Mouse (Mus musculus) embryonic facial prominence, embryonic 10.5 days (tissue): ENCODE results near the gene Cebpg. TPM values are rescaled to one million over a fixed set of nuclear protein-coding genes. Genes with fewer than 3 reads are reported as not detected.

ENCODE experiments used
- DNase-seq: peaks from one replicate; pipeline ENCODE4 v3.0.0-alpha.2; 2017; ENCODE audit warnings: low spot score
- H3K27ac ChIP-seq: fragments of 300-500 bp; sonication (generic); replicated peaks from 2 replicates; pipeline ENCODE4 v1.5.1; 2016; ENCODE audit warnings: mild to moderate bottlenecking
- H3K27me3 ChIP-seq: fragments of 300-500 bp; sonication (generic); replicated peaks from 2 replicates; pipeline ENCODE4 v1.6.1; 2016; ENCODE audit warnings: low read depth, mild to moderate bottlenecking; ENCODE audit not compliant: poor library complexity, severe bottlenecking
- H3K36me3 ChIP-seq: fragments of 300-500 bp; sonication (generic); replicated peaks from 2 replicates; pipeline ENCODE4 v1.6.1; 2016; ENCODE audit warnings: mild to moderate bottlenecking, moderate library complexity
- H3K4me1 ChIP-seq: fragments of 300-500 bp; sonication (generic); 2 replicates; pipeline ENCODE4 v1.6.1; 2016
- H3K4me3 ChIP-seq: fragments of 300-500 bp; sonication (generic); 2 replicates; pipeline ENCODE4 v1.5.1; 2016; ENCODE audit warnings: mild to moderate bottlenecking, moderate library complexity
- H3K9me3 ChIP-seq: fragments of 300-500 bp; sonication (generic); 2 replicates; pipeline ENCODE4 v1.6.1; 2016; ENCODE audit warnings: mild to moderate bottlenecking
- WGBS: fragments of 180-500 bp; shearing (Covaris S2); methylation state at CpG from one replicate; pipeline ENCODE4 v1.1.7; 2016; 5-methylcytosine and 5-hydroxymethylcytosine counted together
- polyA plus RNA-seq: library from polyadenylated mRNA; unstranded; fragments of >200 nt; fragmentation: Nextera tagmentation; extraction: Ambion mirVana; gene quantifications from 2 replicates; pipeline ENCODE4 v1.2.1, GENCODE M21; 2016

The Cebpg gene
- polyA plus RNA-seq, 1 experiment from 2014 or later = 46.8 TPM

DNA sequence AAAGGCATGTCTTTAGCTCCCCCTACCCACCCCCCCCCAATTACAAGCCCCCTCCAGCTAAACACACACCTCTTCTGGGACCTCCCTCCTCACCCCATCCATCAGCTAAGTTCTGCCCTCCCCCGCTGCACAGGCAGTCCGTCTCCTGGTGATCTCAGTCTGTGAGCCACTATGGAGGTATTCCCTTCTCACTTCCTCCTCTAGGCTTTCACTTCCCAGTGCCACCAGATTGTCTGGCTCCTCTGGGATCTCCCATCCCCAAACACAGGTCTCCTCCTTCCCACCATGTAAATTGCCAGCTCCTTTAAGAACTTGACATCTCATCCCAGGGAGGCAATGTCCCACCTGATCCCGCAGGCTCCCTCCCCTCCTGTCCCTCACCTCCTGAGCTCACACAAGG is 9.6 kb upstream of the Cebpg start:
- Histone ChIP-seq H3K4me1 (no peaks in the 10 kb centered on the region), H3K4me3 (no peak overlapping the region), H3K27ac (no peak overlapping the region), H3K36me3 (no peaks in the 10 kb centered on the region), H3K27me3 (no peaks in the 10 kb centered on the region), H3K9me3 (no peaks in the 10 kb centered on the region)
- no peak for DNase-seq
- WGBS = 73% methylated on average over 3 of the region's 3 CpGs

DNA sequence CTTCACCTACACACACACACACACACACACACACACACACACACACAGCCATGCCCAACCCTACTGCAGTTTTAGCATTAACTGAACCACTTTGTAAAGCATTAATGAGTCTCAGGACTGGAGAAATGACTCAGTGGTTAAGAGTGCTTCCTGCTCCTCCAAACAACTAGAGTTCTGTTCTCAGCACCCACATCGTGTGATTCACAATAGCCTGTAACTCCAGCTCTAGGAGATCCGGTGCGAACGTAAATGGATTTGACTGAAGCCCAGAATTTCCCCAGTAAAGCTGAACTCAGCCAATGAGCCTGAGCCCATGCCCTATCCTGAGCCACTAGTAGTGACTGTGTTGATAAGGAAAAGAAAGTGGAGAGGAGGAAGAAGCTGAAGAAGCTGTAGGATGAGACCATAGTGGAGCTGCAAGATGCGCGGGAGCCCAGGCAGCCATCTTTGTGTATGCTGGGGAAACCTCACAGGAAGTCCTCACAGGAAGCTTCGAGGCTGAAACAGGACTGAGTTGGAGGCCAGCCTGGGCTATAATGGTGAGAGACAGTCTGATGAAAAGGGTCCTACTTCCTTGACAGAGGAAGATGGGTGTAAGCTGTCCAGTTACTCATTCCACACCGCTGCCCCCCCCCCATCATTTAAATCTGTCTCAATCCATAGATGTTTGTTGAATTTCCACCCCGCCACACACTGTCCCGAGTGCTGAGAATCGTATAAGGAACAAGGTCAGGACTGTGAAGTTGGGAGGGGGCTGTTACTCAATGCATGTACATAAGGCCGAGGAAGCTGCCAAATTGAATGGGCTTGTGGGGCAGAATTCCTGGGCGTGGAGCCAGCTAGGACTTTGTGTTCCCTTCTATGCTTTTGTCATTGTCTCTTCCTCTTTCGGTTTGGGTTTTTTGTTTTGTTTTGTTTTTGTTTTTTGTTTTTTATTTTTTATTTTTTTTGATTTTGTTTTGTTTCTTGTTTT is 8.2 kb upstream of the Cebpg start:
- WGBS = 86% methylated on average over 14 of the region's 14 CpGs
- H3K4me1 ChIP-seq = no peaks in the 10 kb centered on the region
- no peaks in the 10 kb centered on the region; the same call in 1 of the 2 replicates for H3K9me3 ChIP-seq
- H3K27ac ChIP-seq = no peak overlapping the region
- DNase-seq = no peak
- no peak overlapping the region for H3K4me3 ChIP-seq
- no peaks in the 10 kb centered on the region for H3K36me3 ChIP-seq
- H3K27me3 ChIP-seq = no peaks in the 10 kb centered on the region

DNA sequence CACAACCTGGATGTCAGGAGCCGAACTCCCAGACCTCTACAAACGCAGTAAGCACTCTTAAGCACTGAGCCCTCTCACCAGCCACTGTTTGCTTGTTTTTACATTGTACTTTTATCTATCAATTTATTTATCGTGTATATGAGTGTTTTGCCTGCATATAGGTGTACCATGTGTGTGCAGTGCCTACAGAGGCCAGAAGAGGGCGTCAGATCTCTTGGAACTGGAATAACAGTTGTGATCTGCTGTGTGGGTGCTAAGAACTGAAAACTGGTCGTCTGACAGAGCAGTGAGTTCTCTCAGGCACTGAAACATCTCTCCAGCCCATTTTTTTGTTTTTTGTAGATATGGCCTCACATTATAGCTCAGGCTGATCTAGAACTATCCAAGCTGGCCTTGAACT is 3.1 kb upstream of the Cebpg start:
- Histone ChIP-seq H3K36me3 (no peaks in the 10 kb centered on the region), H3K4me3 (no peak overlapping the region), H3K9me3 (no peaks in the 10 kb centered on the region; the same call in 1 of the 2 replicates), H3K27me3 (no peaks in the 10 kb centered on the region), H3K4me1 (peaks cover 19% of the 10 kb centered on the region), H3K27ac (no peak overlapping the region)
- no peak for DNase-seq
- WGBS = 77% methylated on average over 5 of the region's 5 CpGs

DNA sequence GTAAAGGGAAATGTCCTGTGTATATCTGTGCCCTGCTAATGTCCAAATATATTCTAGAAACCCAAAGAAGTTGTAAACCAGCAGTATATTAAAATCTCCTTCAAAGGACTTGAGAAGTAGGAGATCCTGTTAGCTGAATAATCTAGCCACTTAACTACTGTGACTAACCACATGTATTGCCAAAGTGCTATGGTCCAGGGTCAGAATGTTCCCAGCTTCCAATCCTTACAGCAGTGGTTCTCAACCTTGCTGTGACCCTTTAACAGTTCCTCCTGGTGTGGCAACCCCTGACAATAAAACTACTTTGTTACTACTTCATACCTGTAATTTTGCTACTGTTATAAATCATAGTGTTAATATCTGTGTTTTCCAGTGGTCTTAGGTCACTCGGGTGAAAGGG is 2.0 kb upstream of the Cebpg start:
- Histone ChIP-seq H3K27me3 (no peaks in the 10 kb centered on the region), H3K36me3 (peaks cover 1% of the 10 kb centered on the region; the same call in 1 of the 2 replicates), H3K9me3 (no peaks in the 10 kb centered on the region; the same call in 1 of the 2 replicates), H3K27ac (no peak overlapping the region), H3K4me3 (no peak overlapping the region), H3K4me1 (peaks cover 26% of the 10 kb centered on the region)
- no peak for DNase-seq
- WGBS = 89% methylated on average over 1 of the region's 1 CpGs

DNA sequence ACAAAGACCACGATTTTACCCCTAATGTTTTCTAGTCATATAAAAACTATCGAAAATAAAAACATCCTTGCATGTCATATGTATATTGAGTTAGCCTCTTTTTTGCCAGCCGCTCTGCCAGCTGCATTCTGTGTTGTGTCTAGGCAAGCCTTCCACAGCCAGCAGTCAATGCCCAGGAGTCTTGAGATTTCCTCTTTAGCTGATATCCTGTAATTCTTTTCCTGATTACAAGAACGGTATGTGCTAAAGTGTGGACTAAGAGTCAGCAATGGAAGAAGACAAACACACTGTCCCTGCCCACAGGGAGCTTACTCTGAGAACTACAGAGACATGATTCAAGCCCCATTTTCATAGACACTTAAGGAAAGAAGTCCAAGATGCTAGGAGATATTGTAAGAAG is 1.2 kb upstream of the Cebpg start:
- Histone ChIP-seq H3K36me3 (peaks cover 6% of the 10 kb centered on the region; the same call in 1 of the 2 replicates), H3K27ac (no peak overlapping the region), H3K9me3 (no peaks in the 10 kb centered on the region; the same call in 1 of the 2 replicates), H3K4me3 (no peak overlapping the region), H3K27me3 (no peaks in the 10 kb centered on the region), H3K4me1 (peaks cover 26% of the 10 kb centered on the region)
- no peak for DNase-seq
- 86% methylated on average over 4 of the region's 4 CpGs for WGBS

GRCm38 (mm10) chr7:35056999-35057398 is 626 bp upstream of the Cebpg start:
- no peak for DNase-seq
- WGBS = 30% methylated on average over 10 of the region's 10 CpGs
- H3K4me1 ChIP-seq = peaks cover 26% of the 10 kb centered on the region
- peak overlapping the region; percentile 97 for H3K4me3 ChIP-seq
- peak overlapping the region; percentile 97 for H3K27ac ChIP-seq
- no peaks in the 10 kb centered on the region; the same call in 1 of the 2 replicates for H3K9me3 ChIP-seq
- H3K36me3 ChIP-seq = peaks cover 6% of the 10 kb centered on the region; the same call in 1 of the 2 replicates
- no peaks in the 10 kb centered on the region for H3K27me3 ChIP-seq

- DNase-seq = no peak
- H3K36me3 ChIP-seq = peaks cover 11% of the 10 kb centered on the region
- H3K4me3 ChIP-seq = peak overlapping the region; percentile 97
- peak overlapping the region; percentile 97 for H3K27ac ChIP-seq
- under 1% methylated on average over 77 of the region's 77 CpGs for WGBS
- H3K9me3 ChIP-seq = no peaks in the 10 kb centered on the region; the same call in 1 of the 2 replicates
- H3K4me1 ChIP-seq = peaks cover 26% of the 10 kb centered on the region
- H3K27me3 ChIP-seq = no peaks in the 10 kb centered on the region
These were observed 546 bp downstream of the Cebpg start for GRCm38 (mm10) chr7:35055619-35056435.

DNA sequence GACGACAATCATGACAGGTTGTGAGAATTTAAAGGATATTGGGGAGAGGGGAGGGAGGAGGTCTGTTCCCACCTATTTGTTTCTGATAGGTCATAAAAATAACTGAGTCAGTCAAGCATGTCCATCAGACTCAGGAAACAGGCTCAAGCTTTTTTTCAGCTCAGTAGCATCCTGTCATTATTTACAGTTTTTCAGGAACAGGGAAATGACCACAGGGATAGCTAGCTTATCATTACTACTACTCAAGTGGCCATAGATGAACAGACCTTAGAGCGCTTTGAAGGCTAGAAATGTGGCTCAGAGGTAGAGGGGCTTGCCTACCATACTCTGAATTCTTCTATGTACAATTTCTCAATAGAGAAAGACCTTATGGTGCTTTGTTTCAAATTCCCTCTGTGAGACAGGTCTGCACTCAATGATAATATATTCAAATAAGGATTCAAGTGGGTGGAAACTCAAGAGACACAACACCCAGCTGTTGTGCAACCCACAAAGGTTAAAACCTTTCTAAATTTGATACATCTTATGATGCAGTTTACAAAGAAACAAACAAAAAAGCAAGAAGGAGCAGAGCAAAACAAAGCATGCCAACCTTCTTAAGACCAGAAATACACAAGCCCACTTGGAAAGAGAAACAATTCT is 1.3 kb downstream of the Cebpg start:
- Histone ChIP-seq H3K36me3 (peaks cover 19% of the 10 kb centered on the region), H3K27me3 (no peaks in the 10 kb centered on the region), H3K27ac (peak overlapping the region; percentile 97), H3K9me3 (no peaks in the 10 kb centered on the region; the same call in 1 of the 2 replicates), H3K4me1 (peaks cover 26% of the 10 kb centered on the region), H3K4me3 (peak overlapping the region; percentile 97)
- no peak for DNase-seq
- WGBS = 59% methylated on average over 2 of the region's 2 CpGs

DNA sequence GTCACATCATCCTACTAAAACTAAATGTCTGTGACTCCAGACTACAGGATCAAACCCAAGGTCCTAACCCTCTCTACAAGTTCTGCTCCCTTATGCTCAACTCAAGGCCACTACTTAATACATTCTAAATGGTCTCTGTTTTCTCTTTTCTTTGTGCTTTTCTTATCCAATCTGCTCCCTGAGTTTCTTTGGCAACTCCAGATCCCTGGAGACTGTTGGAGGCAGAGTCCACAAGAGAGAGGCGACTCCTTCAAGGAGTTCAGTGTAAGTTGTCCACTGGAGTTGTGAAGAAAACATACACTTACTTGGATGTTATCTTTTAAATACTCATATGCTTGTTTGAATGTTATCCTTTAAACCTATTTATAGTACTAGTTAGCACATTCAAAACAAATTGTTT is 2.1 kb downstream of the Cebpg start:
- 92% methylated on average over 1 of the region's 1 CpGs for WGBS
- H3K9me3 ChIP-seq = no peaks in the 10 kb centered on the region
- H3K27me3 ChIP-seq = no peaks in the 10 kb centered on the region

DNA sequence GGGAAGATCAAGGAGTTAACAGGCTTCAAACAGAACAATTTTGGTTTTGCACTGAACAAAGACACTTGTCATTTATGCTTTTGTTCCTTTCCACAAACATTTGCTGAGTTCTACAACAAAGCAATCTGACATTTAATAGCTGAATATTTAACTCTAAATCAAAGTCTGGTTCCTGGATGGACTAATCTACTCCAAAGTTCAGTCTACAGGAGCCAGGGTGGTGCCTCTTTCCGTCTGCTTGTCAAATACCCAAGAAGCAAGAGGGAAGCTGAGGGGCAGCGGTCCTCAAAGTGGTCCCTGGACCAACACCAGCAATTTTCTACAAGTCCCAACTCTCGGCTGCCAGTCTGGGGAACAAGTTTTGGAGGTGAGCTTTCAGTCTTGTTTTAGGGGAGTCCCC is 3.2 kb downstream of the Cebpg start:
- Histone ChIP-seq H3K27me3 (no peaks in the 10 kb centered on the region), H3K4me3 (no peak overlapping the region), H3K9me3 (no peaks in the 10 kb centered on the region), H3K27ac (no peak overlapping the region), H3K36me3 (peaks cover 37% of the 10 kb centered on the region), H3K4me1 (peaks cover 26% of the 10 kb centered on the region)
- 93% methylated on average over 3 of the region's 3 CpGs for WGBS
- DNase-seq = no peak

More for the DNA sequence above, 2.1 kb downstream of the Cebpg start:
- Histone ChIP-seq H3K27ac (no peak overlapping the region), H3K4me1 (peaks cover 26% of the 10 kb centered on the region), H3K36me3 (peaks cover 27% of the 10 kb centered on the region), H3K4me3 (no peak overlapping the region)
- no peak for DNase-seq

DNA sequence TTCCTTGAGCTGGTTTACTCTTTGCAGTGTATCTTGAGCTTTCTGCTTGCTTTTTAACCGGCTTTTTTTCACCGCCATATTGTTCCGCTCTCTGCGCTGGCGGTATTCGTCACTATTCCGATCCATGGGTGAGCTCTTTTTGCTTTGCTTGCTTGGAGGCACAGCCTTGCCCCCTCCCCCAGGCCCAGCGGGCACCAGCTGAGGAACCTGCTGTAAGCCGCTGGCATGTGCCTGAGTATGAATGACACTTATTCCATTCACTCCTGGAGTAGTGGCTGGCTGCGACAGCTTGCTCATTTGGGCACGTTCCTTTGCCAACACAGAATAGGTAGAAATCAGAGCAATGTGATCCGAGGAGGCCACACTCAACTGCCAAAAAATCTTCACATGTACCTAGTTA is 5.8 kb downstream of the Cebpg start:
- no peak for DNase-seq
- Histone ChIP-seq H3K4me1 (peaks cover 18% of the 10 kb centered on the region), H3K36me3 (peaks cover 62% of the 10 kb centered on the region), H3K4me3 (no peak overlapping the region), H3K27ac (no peak overlapping the region), H3K27me3 (no peaks in the 10 kb centered on the region), H3K9me3 (no peaks in the 10 kb centered on the region)
- 94% methylated on average over 12 of the region's 12 CpGs for WGBS

- no peak overlapping the region for H3K4me3 ChIP-seq
- H3K9me3 ChIP-seq = no peaks in the 10 kb centered on the region
- 94% methylated on average over 4 of the region's 4 CpGs for WGBS
- H3K27me3 ChIP-seq = no peaks in the 10 kb centered on the region
- peaks cover 96% of the 10 kb centered on the region for H3K36me3 ChIP-seq
- peaks cover 18% of the 10 kb centered on the region for H3K4me1 ChIP-seq
- no peak for DNase-seq
- H3K27ac ChIP-seq = no peak overlapping the region
These were observed 10.3 kb downstream of the Cebpg start for GRCm38 (mm10) chr7:35046091-35046490.
